Mouse (Mus musculus) forebrain, embryonic 14.5 days (tissue): Measurements from ENCODE around the gene Chst8. TPM values are rescaled to one million over a fixed set of nuclear protein-coding genes. Genes with fewer than 3 reads are reported as not detected.

ENCODE experiments used
- ATAC-seq: fragments of 200-750 bp; cut with Nextera tagmentation; 2 replicates; pipeline ENCODE4 v1.8.0; 2017; ENCODE audit warnings: mild to moderate bottlenecking, moderate library complexity
- DNase-seq: peaks from one replicate; pipeline ENCODE4 v3.0.0-alpha.2; 2015; ENCODE audit warnings: low spot score
- H3K27ac ChIP-seq: fragments of 300-500 bp; sonication (generic); 2 replicates; pipeline ENCODE4 v1.5.1; 2014; ENCODE audit warnings: low read depth, mild to moderate bottlenecking, control low read depth, low read length, moderate library complexity
- H3K27me3 ChIP-seq: fragments of 300-500 bp; sonication (generic); replicated peaks from 2 replicates; pipeline ENCODE4 v1.6.1; 2014; ENCODE audit warnings: low read length, control low read depth, mixed read lengths; ENCODE audit not compliant: control insufficient read depth, insufficient read depth
- H3K36me3 ChIP-seq: fragments of 300-500 bp; sonication (generic); 2 replicates; pipeline ENCODE4 v1.6.1; 2014; ENCODE audit warnings: low read length, control low read depth; ENCODE audit not compliant: control insufficient read depth, insufficient read depth
- H3K4me1 ChIP-seq: fragments of 300-500 bp; sonication (generic); 2 replicates; pipeline ENCODE4 v1.6.1; 2014; ENCODE audit warnings: antibody characterized with exemption, low read length, control low read depth; ENCODE audit not compliant: control insufficient read depth, insufficient read depth
- H3K4me2 ChIP-seq: fragments of 300-500 bp; sonication (generic); 2 replicates; pipeline ENCODE4 v1.6.1; 2014; ENCODE audit warnings: mild to moderate bottlenecking, control low read depth, low read length
- H3K4me3 ChIP-seq: fragments of 300-500 bp; sonication (generic); 2 replicates; pipeline ENCODE4 v1.5.1; 2014; ENCODE audit warnings: low read depth, low read length, control low read depth
- H3K9ac ChIP-seq: fragments of 300-500 bp; sonication (generic); 2 replicates; pipeline ENCODE4 v1.6.1; 2014; ENCODE audit warnings: mild to moderate bottlenecking, low read length, control low read depth, moderate library complexity
- H3K9me3 ChIP-seq: fragments of 300-500 bp; sonication (generic); replicated peaks from 2 replicates; pipeline ENCODE4 v1.6.1; 2016; ENCODE audit warnings: low read length, control low read depth, mixed read lengths; ENCODE audit not compliant: control insufficient read depth
- WGBS: fragments of 180-500 bp; shearing (Covaris S2); extraction: QIAGEN DNeasy Blood & Tissue Kit; methylation state at CpG from one replicate; pipeline ENCODE4 v1.1.7; 2014; 5-methylcytosine and 5-hydroxymethylcytosine counted together
- polyA plus RNA-seq: library from polyadenylated mRNA; unstranded; fragments of >200 nt; fragmentation: Nextera tagmentation; extraction: Ambion mirVana; gene quantifications from 2 replicates; pipeline ENCODE4 v1.2.1, GENCODE M21; 2014

The Chst8 gene
- polyA plus RNA-seq, 1 experiment from 2014 or later, result 9.2 TPM

DNA sequence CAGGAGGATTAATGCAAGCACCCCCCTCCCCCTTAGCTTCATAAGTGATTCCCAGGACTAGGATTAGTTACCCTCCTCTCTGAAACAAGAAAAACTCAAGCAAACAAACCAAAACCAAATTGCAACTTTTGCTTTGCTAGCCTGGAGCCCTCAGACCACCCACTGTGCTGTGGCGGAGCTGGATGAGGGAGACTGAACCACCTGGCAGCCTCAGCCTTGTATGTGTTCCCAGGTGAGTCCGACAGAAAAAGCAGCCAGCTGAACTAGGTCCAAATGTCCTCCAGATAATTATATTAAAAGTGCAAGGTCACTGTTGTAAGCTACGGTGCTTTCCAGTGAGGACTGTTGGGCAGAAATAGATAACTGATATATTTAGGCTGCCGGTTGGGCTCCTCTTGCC is 25.7 kb upstream of the Chst8 start:
- 91% methylated on average over 4 of the region's 4 CpGs for WGBS

DNA sequence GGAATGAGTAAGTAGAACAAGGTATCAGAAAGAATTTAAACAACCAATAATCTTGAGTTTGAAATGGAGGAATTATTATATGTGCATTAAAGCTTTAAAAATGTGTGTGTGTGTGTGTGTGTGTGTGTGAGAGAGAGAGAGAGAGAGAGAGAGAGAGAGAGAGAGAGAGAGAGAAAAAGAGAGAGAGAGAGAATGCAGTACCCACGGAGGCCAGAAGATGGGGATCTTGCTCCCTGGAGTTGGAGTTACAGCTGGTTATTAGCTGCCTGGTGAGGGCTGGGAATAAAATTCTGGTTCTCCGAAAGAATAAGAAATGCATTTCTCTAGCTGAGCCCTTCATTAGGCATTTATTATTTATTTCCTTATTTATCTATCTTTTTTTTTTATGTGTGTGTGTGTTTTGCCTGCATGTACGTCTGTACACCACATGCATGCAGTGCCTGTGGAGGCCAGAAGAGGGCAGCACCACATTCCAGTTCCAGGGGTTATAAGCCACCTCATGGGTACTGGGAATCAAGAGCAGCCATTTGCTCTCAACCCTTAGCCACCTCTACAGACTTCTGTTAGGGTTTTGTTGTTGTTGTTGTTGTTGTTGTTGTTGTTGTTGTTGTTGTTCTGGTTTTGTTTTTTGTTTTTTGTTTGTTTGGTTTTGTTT is 13.9 kb upstream of the Chst8 start:
- Histone ChIP-seq H3K27ac (no peak overlapping the region), H3K27me3 (no peaks in the 10 kb centered on the region), H3K9ac (no peak overlapping the region), H3K9me3 (peaks cover 2% of the 10 kb centered on the region; the same call in 1 of the 2 replicates), H3K4me2 (no peak overlapping the region), H3K36me3 (no peaks in the 10 kb centered on the region), H3K4me3 (no peak overlapping the region), H3K4me1 (no peaks in the 10 kb centered on the region)
- DNase-seq, result no peak
- no peak for ATAC-seq
- WGBS, result 38% methylated on average over 3 of the region's 3 CpGs

More for the DNA sequence above, 25.7 kb upstream of the Chst8 start:
- H3K4me1 ChIP-seq, result no peaks in the 10 kb centered on the region
- no peak for ATAC-seq
- no peaks in the 10 kb centered on the region for H3K27me3 ChIP-seq
- no peak overlapping the region for H3K27ac ChIP-seq
- no peak for DNase-seq
- H3K9ac ChIP-seq, result no peak overlapping the region
- H3K4me2 ChIP-seq, result no peak overlapping the region
- no peaks in the 10 kb centered on the region for H3K9me3 ChIP-seq
- H3K36me3 ChIP-seq, result no peaks in the 10 kb centered on the region
- no peak overlapping the region for H3K4me3 ChIP-seq

DNA sequence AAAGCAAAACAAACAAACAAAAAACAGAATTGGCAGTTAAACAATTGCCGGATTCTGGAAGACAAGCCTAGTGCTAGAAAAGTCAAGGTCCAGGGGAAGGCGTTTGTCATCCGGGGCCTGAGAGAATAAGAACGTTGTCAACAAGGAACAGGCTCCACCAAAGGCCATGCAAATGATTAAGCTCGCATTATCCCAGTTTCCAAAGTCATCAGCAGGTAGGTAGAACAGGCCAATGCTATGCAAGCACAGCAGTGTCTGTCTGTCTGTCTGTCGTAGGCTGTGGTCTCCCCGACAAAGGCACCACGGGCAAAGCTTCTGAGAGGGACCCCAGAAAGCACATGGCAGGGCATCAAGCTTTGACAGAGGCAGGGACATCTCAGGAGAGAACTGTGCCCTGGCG is 9.1 kb upstream of the Chst8 start:
- H3K9ac ChIP-seq, result no peak overlapping the region
- H3K4me1 ChIP-seq, result no peaks in the 10 kb centered on the region
- no peak overlapping the region for H3K4me3 ChIP-seq
- WGBS, result 90% methylated on average over 9 of the region's 9 CpGs
- H3K27ac ChIP-seq, result no peak overlapping the region
- no peaks in the 10 kb centered on the region for H3K36me3 ChIP-seq
- H3K9me3 ChIP-seq, result no peaks in the 10 kb centered on the region; the same call in 1 of the 2 replicates
- no peak overlapping the region for H3K4me2 ChIP-seq
- DNase-seq (no peak), ATAC-seq (no peak)
- H3K27me3 ChIP-seq, result no peaks in the 10 kb centered on the region

GRCm38 (mm10) chr7:34820554-34820953 is 8.0 kb upstream of the Chst8 start:
- H3K27ac ChIP-seq, result no peak overlapping the region
- no peaks in the 10 kb centered on the region for H3K36me3 ChIP-seq
- 59% methylated on average over 6 of the region's 6 CpGs for WGBS
- no peaks in the 10 kb centered on the region for H3K27me3 ChIP-seq
- peak; percentile 19 for DNase-seq
- H3K9ac ChIP-seq, result no peak overlapping the region
- H3K4me3 ChIP-seq, result no peak overlapping the region
- no peaks in the 10 kb centered on the region for H3K4me1 ChIP-seq
- H3K4me2 ChIP-seq, result no peak overlapping the region
- H3K9me3 ChIP-seq, result no peaks in the 10 kb centered on the region
- no peak for ATAC-seq

- no peak overlapping the region for H3K4me3 ChIP-seq
- no peak for ATAC-seq
- WGBS, result 83% methylated on average over 18 of the region's 18 CpGs
- H3K27ac ChIP-seq, result no peak overlapping the region
- no peaks in the 10 kb centered on the region for H3K4me1 ChIP-seq
- 0 out of 2 replicates have a peak, but pooled peaks cover 4% of the 10 kb centered on the region for H3K27me3 ChIP-seq
- no peak overlapping the region for H3K9ac ChIP-seq
- no peak overlapping the region for H3K4me2 ChIP-seq
- no peak for DNase-seq
- no peaks in the 10 kb centered on the region for H3K36me3 ChIP-seq
- H3K9me3 ChIP-seq, result no peaks in the 10 kb centered on the region
Observed at GRCm38 (mm10) chr7:34819796-34820195, 7.3 kb upstream of the Chst8 start.

- no peak overlapping the region for H3K4me2 ChIP-seq
- H3K4me1 ChIP-seq, result no peaks in the 10 kb centered on the region
- 27% methylated on average over 5 of the region's 5 CpGs for WGBS
- DNase-seq (peak; percentile 48), ATAC-seq (peak; percentile 67)
- no peaks in the 10 kb centered on the region for H3K9me3 ChIP-seq
- H3K9ac ChIP-seq, result no peak overlapping the region
- no peaks in the 10 kb centered on the region for H3K36me3 ChIP-seq
- no peak overlapping the region for H3K27ac ChIP-seq
- no peak overlapping the region for H3K4me3 ChIP-seq
- peaks cover 9% of the 10 kb centered on the region for H3K27me3 ChIP-seq
Observed at GRCm38 (mm10) chr7:34818660-34819059, 6.1 kb upstream of the Chst8 start.

GRCm38 (mm10) chr7:34816981-34817380 is 4.5 kb upstream of the Chst8 start:
- Histone ChIP-seq H3K4me3 (no peak overlapping the region), H3K36me3 (no peaks in the 10 kb centered on the region), H3K27me3 (peaks cover 26% of the 10 kb centered on the region), H3K4me1 (no peaks in the 10 kb centered on the region; the same call in 1 of the 2 replicates), H3K9me3 (no peaks in the 10 kb centered on the region), H3K9ac (no peak overlapping the region), H3K4me2 (no peak overlapping the region), H3K27ac (no peak overlapping the region)
- DNase-seq (no peak), ATAC-seq (no peak)
- WGBS, result 82% methylated on average over 7 of the region's 7 CpGs

- WGBS, result 68% methylated on average over 3 of the region's 3 CpGs
- no peak overlapping the region for H3K27ac ChIP-seq
- ATAC-seq (no peak), DNase-seq (no peak)
- H3K36me3 ChIP-seq, result no peaks in the 10 kb centered on the region
- H3K27me3 ChIP-seq, result peaks cover 44% of the 10 kb centered on the region
- no peak overlapping the region for H3K4me3 ChIP-seq
- no peaks in the 10 kb centered on the region for H3K9me3 ChIP-seq
- no peak overlapping the region for H3K9ac ChIP-seq
- H3K4me1 ChIP-seq, result peaks cover 7% of the 10 kb centered on the region
- H3K4me2 ChIP-seq, result no peak overlapping the region
Observed at GRCm38 (mm10) chr7:34814801-34815200, 2.3 kb upstream of the Chst8 start.
